Mouse (Mus musculus) Muller cell, postnatal 12 days (primary cell): ENCODE measurements at regions not wholly inside any gene's neighbourhood (a gene's known extent, or its start where the extent isn't known, plus 50 kb on each side); places are given as distances from the start of the nearest gene placed in this dataset.
A peak's percentile ranks its signal among the peaks of the same experiment; 100 is the strongest.

Experiments used
- DNase-seq: peaks from one replicate; pipeline ENCODE4 v3.0.0-alpha.2; 2015; ENCODE audit errors: inconsistent ontology term

DNA sequence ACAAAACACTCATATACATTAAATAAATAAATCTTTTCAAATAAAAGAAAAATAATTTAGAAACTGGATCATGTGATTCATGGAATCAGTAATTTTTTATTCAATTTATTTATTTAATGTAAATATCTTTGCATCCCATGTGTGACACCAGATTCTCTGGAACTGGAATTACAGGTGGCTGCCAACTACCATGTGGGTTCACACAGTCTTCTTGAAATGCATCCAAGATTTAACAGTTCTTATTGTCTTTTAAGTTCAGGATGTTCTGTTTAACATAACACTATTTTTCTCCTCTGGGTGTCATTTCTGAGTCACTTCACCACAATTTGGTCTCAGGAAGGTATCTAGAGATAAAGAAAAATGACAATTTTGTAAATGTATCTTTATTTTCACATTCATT is 1502.0 kb downstream of the Brinp3 start:
- DNase-seq: no peak

GRCm38 (mm10) chr1:148033851-148034250 is 1539.3 kb downstream of the Brinp3 start:
- peak; percentile 68 for DNase-seq

GRCm38 (mm10) chr1:148051876-148052275 is 1557.3 kb downstream of the Brinp3 start:
- DNase-seq: peak; percentile 92
